ENCODE assay signal across 11 mouse cellular contexts in the genomic region with DNA sequence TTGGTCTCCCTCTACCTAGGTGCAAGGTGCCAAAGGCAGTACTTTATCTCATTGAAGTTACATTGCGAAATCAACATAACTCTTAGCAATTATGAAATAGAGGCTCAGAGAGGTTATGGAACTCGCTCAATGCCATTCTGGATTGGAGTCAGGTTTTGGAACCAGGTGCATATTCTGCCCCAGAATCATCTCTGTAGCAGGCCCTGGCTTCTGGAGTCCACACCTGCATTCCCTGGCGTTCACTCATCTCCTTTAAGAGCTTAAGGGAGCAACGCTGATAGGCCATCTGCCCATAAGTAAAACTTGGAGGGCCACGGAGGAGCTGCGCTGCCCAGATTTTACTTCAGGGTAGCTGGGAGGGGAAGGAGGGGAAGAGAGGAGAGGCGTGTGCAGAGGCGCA. TPM values are rescaled to one million over a fixed set of nuclear protein-coding genes. Genes with fewer than 3 reads are reported as not detected.
DNase-seq lines count a peak whose midpoint lies in the region; ATAC-seq lines count a peak whose summit lies in the region.
"Had no signal": no experiment of that assay in that cellular context is flagged by ENCODE, and none has a peak within 500 bp of the region (broad histone marks: within the 10 kb centered on the region; RNA-seq: fewer than 3 reads in every experiment).

No protein-coding gene starts in this region.

- ATAC-seq in heart, embryonic 15.5 days (replicated peaks; ENCODE audit: insufficient number of reproducible peaks, insufficient read depth, low FRiP score, low read depth) = no peak
- no peak for ATAC-seq in limb, embryonic 13.5 days (ENCODE audit: low FRiP score, low read depth)

- no peak overlapping the region for H3K4me3 ChIP-seq in heart, embryonic 15.5 days
- no peak overlapping the region for H3K4me3 ChIP-seq in limb, embryonic 13.5 days
- H3K4me3 ChIP-seq: forebrain, embryonic 12.5 days had no signal

- H3K9ac ChIP-seq in heart, embryonic 15.5 days = no peak overlapping the region
- peak overlapping the region; percentile 31; the same call in 1 of the 2 replicates for H3K9ac ChIP-seq in limb, embryonic 13.5 days
- H3K9ac ChIP-seq: forebrain, embryonic 12.5 days had no signal

- 84% methylated on average over 8 of the region's 8 CpGs for WGBS in heart, embryonic 15.5 days
- 72% methylated on average over 8 of the region's 8 CpGs for WGBS in limb, embryonic 13.5 days

- no peaks in the 10 kb centered on the region for H3K9me3 ChIP-seq in heart, embryonic 15.5 days (replicated peaks)
- no peaks in the 10 kb centered on the region for H3K9me3 ChIP-seq in limb, embryonic 13.5 days
- H3K9me3 ChIP-seq: forebrain, embryonic 12.5 days had no signal

- H3K4me2 ChIP-seq in heart, embryonic 15.5 days = no peak overlapping the region
- no peak overlapping the region for H3K4me2 ChIP-seq in limb, embryonic 13.5 days (replicated peaks)
- H3K4me2 ChIP-seq: forebrain, embryonic 12.5 days had no signal

- no peaks in the 10 kb centered on the region for H3K27me3 ChIP-seq in heart, embryonic 15.5 days
- H3K27me3 ChIP-seq in limb, embryonic 13.5 days = no peaks in the 10 kb centered on the region
- H3K27me3 ChIP-seq: forebrain, embryonic 12.5 days had no signal

- peaks cover 46% of the 10 kb centered on the region for H3K4me1 ChIP-seq in heart, embryonic 15.5 days (replicated peaks)
- H3K4me1 ChIP-seq in limb, embryonic 13.5 days = peaks cover 33% of the 10 kb centered on the region

- H3K27ac ChIP-seq in heart, embryonic 15.5 days = peak overlapping the region; percentile 68
- H3K27ac ChIP-seq in limb, embryonic 13.5 days = no peak overlapping the region
- H3K27ac ChIP-seq: forebrain, embryonic 12.5 days had no signal

- DNase-seq in heart, adult 8-10 months (ENCODE audit: low spot score) = no peak
- DNase-seq in c-Kit-negative CD71-positive TER-119-positive erythroid progenitor cells, embryonic 14.5 days (ENCODE audit: low read depth, low spot score) = peak; percentile 71
- DNase-seq in lung, postnatal 25 days (ENCODE audit: low spot score) = peak; percentile 77
- no peak for DNase-seq in left cerebral cortex, adult 8-10 months (ENCODE audit: low spot score in 2 of 2)
- DNase-seq in urinary bladder, postnatal 14 days (ENCODE audit: low spot score) = no peak
- DNase-seq in thymus, adult 18-20 months = no peak
- DNase-seq: kidney, postnatal 14 days; midbrain, embryonic 14.5 days had no signal

- H3K36me3 ChIP-seq in heart, embryonic 15.5 days = peaks cover 10% of the 10 kb centered on the region
- H3K36me3 ChIP-seq in limb, embryonic 13.5 days = peaks cover 25% of the 10 kb centered on the region

RNA-seq across cellular contexts. Expression of a gene that starts 2.7 kb away (rescaled TPM):
- polyA plus RNA-seq in heart, embryonic 15.5 days (2015; fragmentation: Nextera tagmentation; extraction: Ambion mirVana) = 56.0 and 65.4 TPM in 2 replicates
- total RNA-seq in heart, adult 8-10 months (2022) = 10 to 100 TPM; 71.0 to 88.7 (median 82.7) TPM
- 79.7 and 85.4 TPM in 2 replicates for polyA plus RNA-seq in limb, embryonic 13.5 days (2015; fragmentation: Nextera tagmentation; extraction: Ambion mirVana)
- 10 to 100 TPM; 35.5 to 39.6 (median 36.9) TPM for total RNA-seq in left cerebral cortex, adult 8-10 months (2022)

RNA-seq across cellular contexts. Expression of a gene that starts 7.8 kb away (rescaled TPM):
- polyA plus RNA-seq in heart, embryonic 15.5 days (2015; fragmentation: Nextera tagmentation; extraction: Ambion mirVana) = 43.1 and 53.9 TPM in 2 replicates
- total RNA-seq in heart, adult 8-10 months (2022) = 10 to 100 TPM; 16.9 to 21.1 (median 17.9) TPM
- polyA plus RNA-seq in limb, embryonic 13.5 days (2015; fragmentation: Nextera tagmentation; extraction: Ambion mirVana) = 86.3 and 93.9 TPM in 2 replicates
- total RNA-seq in left cerebral cortex, adult 8-10 months (2022) = 10 to 100 TPM; 27.6 to 29.5 (median 28.3) TPM

RNA-seq across cellular contexts. Expression of a gene that starts 8.1 kb away (rescaled TPM):
- 0.20 and 0.37 TPM in 2 replicates for polyA plus RNA-seq in heart, embryonic 15.5 days (2015; fragmentation: Nextera tagmentation; extraction: Ambion mirVana)
- total RNA-seq in heart, adult 8-10 months (2022) = under 1 TPM in 1 of 4 experiments, not detected in 3; 0.16 TPM
- polyA plus RNA-seq in limb, embryonic 13.5 days (2015; fragmentation: Nextera tagmentation; extraction: Ambion mirVana) = 0.60 and 0.61 TPM in 2 replicates
- under 1 TPM; 0.35 to 0.73 (median 0.44) TPM for total RNA-seq in left cerebral cortex, adult 8-10 months (2022)

RNA-seq across cellular contexts. Expression of a gene that starts 13.8 kb away (rescaled TPM):
- 7.6 and 10.8 TPM in 2 replicates for polyA plus RNA-seq in heart, embryonic 15.5 days (2015; fragmentation: Nextera tagmentation; extraction: Ambion mirVana)
- 1 to 10 TPM; 4.7 to 6.9 (median 5.3) TPM for total RNA-seq in heart, adult 8-10 months (2022)
- 14.7 and 14.8 TPM in 2 replicates for polyA plus RNA-seq in limb, embryonic 13.5 days (2015; fragmentation: Nextera tagmentation; extraction: Ambion mirVana)
- 1 to 10 TPM; 7.8 to 9.6 (median 9.5) TPM for total RNA-seq in left cerebral cortex, adult 8-10 months (2022)

RNA-seq across cellular contexts. Expression of a gene that starts 37.2 kb away (rescaled TPM):
- polyA plus RNA-seq in heart, embryonic 15.5 days (2015; fragmentation: Nextera tagmentation; extraction: Ambion mirVana) = 1.4 and 4.4 TPM in 2 replicates
- total RNA-seq in heart, adult 8-10 months (2022) = under 1 TPM in 2 of 4 experiments, not detected in 2; 0.16 to 0.23 TPM
- 2.9 and 3.2 TPM in 2 replicates for polyA plus RNA-seq in limb, embryonic 13.5 days (2015; fragmentation: Nextera tagmentation; extraction: Ambion mirVana)
- under 1 TPM in 3 of 4 experiments, not detected in 1; 0.32 to 0.61 (median 0.41) TPM for total RNA-seq in left cerebral cortex, adult 8-10 months (2022)

Comparison
In these comparisons a context has a peak if more than half of its experiments do, and no peak if none do; other contexts are left out.
1. DNase-seq: peak in c-Kit-negative CD71-positive TER-119-positive erythroid progenitor cells, embryonic 14.5 days (single experiment) and lung, postnatal 25 days (single experiment); none in heart, adult 8-10 months (single experiment), left cerebral cortex, adult 8-10 months (0 of 2), urinary bladder, postnatal 14 days (single experiment) and thymus, adult 18-20 months (0 of 2).